Mouse (Mus musculus) cerebellum, adult 9-11 months (tissue): ENCODE results near the gene Avp.

Source experiments
- DNase-seq: peaks from one replicate; pipeline ENCODE4 v3.0.0; 2022

The Avp gene

GRCm38 (mm10) chr2:130582552-130582951 lies at the start of gene Avp:
Avp (minus strand) TSS chr2:130582554.
- DNase-seq, result no peak

GRCm38 (mm10) chr2:130629839-130630203 lies 47.5 kb upstream of the Avp start, which contains the start of the genes Fastkd5 and Ubox5:
Fastkd5 (minus strand) TSS chr2:130630027.
Ubox5 (minus strand) TSS chr2:130630038.
- peak; percentile 87 for DNase-seq

GRCm38 (mm10) chr2:130629080-130629838 lies 46.9 kb upstream of the Avp start:
- no peak for DNase-seq

GRCm38 (mm10) chr2:130628424-130628823 lies 46.1 kb upstream of the Avp start:
- peak; percentile 32 for DNase-seq

- DNase-seq, result no peak
Observed at GRCm38 (mm10) chr2:130618972-130619371, 36.6 kb upstream of the Avp start.

- DNase-seq, result no peak
Observed at GRCm38 (mm10) chr2:130613091-130613490, 30.7 kb upstream of the Avp start.

GRCm38 (mm10) chr2:130602195-130602594 lies 19.8 kb upstream of the Avp start:
- DNase-seq, result no peak

GRCm38 (mm10) chr2:130598399-130598798 lies 16.0 kb upstream of the Avp start:
- DNase-seq, result no peak

- no peak for DNase-seq
Observed at GRCm38 (mm10) chr2:130597601-130598010, 15.3 kb upstream of the Avp start.

- DNase-seq, result no peak
Observed at GRCm38 (mm10) chr2:130595596-130595995, 13.2 kb upstream of the Avp start.

GRCm38 (mm10) chr2:130591016-130591415 lies 8.7 kb upstream of the Avp start:
- DNase-seq, result no peak

GRCm38 (mm10) chr2:130589761-130590160 lies 7.4 kb upstream of the Avp start:
- no peak for DNase-seq

GRCm38 (mm10) chr2:130589157-130589556 lies 6.8 kb upstream of the Avp start:
- no peak for DNase-seq

- DNase-seq, result no peak
Observed at GRCm38 (mm10) chr2:130588373-130588772, 6.0 kb upstream of the Avp start.

GRCm38 (mm10) chr2:130586016-130586415 lies 3.7 kb upstream of the Avp start:
- no peak for DNase-seq

GRCm38 (mm10) chr2:130583902-130584560 lies 1.7 kb upstream of the Avp start:
- no peak for DNase-seq

GRCm38 (mm10) chr2:130581201-130581600 lies 1.2 kb downstream of the Avp start:
- no peak for DNase-seq

GRCm38 (mm10) chr2:130579791-130580190 lies 2.6 kb downstream of the Avp start:
- DNase-seq, result no peak

GRCm38 (mm10) chr2:130578148-130578547 lies 4.2 kb downstream of the Avp start:
- DNase-seq, result peak; percentile 58

- DNase-seq, result no peak
Observed at GRCm38 (mm10) chr2:130577632-130578031, 4.7 kb downstream of the Avp start.

- DNase-seq, result no peak
Observed at GRCm38 (mm10) chr2:130577021-130577420, 5.3 kb downstream of the Avp start.

- peak; percentile 64 for DNase-seq
Observed at GRCm38 (mm10) chr2:130576564-130576963, 5.8 kb downstream of the Avp start.

GRCm38 (mm10) chr2:130575873-130576272 lies 6.5 kb downstream of the Avp start, which contains the start of gene Oxt:
Oxt (plus strand) TSS chr2:130576173.
- no peak for DNase-seq

GRCm38 (mm10) chr2:130574960-130575359 lies 7.4 kb downstream of the Avp start:
- DNase-seq, result no peak
